In genomic region chr2:4299593-4299992, GRCm38 (mm10) we compare ENCODE assay signal across 10 mouse cellular contexts.
A peak's percentile ranks its signal among the peaks of the same experiment; 100 is the strongest.
DNase-seq lines count a peak whose midpoint lies in the region; ATAC-seq and TF ChIP-seq lines count a peak whose summit lies in the region.
"Had no signal": no experiment of that assay in that cellular context is flagged by ENCODE, and none has a peak within 500 bp of the region (broad histone marks: within the 10 kb centered on the region; RNA-seq: fewer than 3 reads in every experiment).

No protein-coding gene starts in this region.

- no peak for TF ChIP-seq POLR2A in limb, embryonic 14.5 days (IDR thresholded peaks at IDR 0.05; ENCODE audit: borderline replicate concordance, extremely low read depth, insufficient read depth, insufficient read length)

- ATAC-seq in heart, embryonic 12.5 days (ENCODE audit: insufficient number of reproducible peaks, low FRiP score) = no peak
- ATAC-seq in stomach, embryonic 14.5 days (ENCODE audit: insufficient number of reproducible peaks, insufficient read depth, low FRiP score, low read depth) = no peak
- no peak for ATAC-seq in stomach, postnatal 0 days (ENCODE audit: low FRiP score, low TSS enrichment)
- ATAC-seq in limb, embryonic 14.5 days (ENCODE audit: low FRiP score, low read depth) = no peak
- ATAC-seq: activated CD4-positive, CD25-positive, alpha-beta regulatory T cell, adult 4 months had no signal

- intact Hi-C loops in heart, postnatal 14 days (cut with DNase I) = no loop called here

- H3K9ac ChIP-seq in heart, embryonic 12.5 days = peak overlapping the region; percentile 21; the same call in 1 of the 2 replicates
- H3K9ac ChIP-seq in stomach, embryonic 14.5 days (replicated peaks; ENCODE audit: low read depth, low read length) = no peak overlapping the region
- no peak overlapping the region for H3K9ac ChIP-seq in stomach, postnatal 0 days (ENCODE audit: low read length)
- no peak overlapping the region for H3K9ac ChIP-seq in limb, embryonic 14.5 days (ENCODE audit: low read depth, low read length, severe bottlenecking)

- H3K4me1 ChIP-seq in heart, embryonic 12.5 days (replicated peaks) = peaks cover 48% of the 10 kb centered on the region
- H3K4me1 ChIP-seq in stomach, embryonic 14.5 days (ENCODE audit: control insufficient read depth, insufficient read depth, low read length) = peaks cover 39% of the 10 kb centered on the region
- no peaks in the 10 kb centered on the region for H3K4me1 ChIP-seq in stomach, postnatal 0 days (replicated peaks; ENCODE audit: control insufficient read depth, insufficient read depth)
- H3K4me1 ChIP-seq in limb, embryonic 14.5 days (ENCODE audit: control insufficient read depth, insufficient read depth, low read length) = peaks cover 53% of the 10 kb centered on the region

- H3K9me3 ChIP-seq in heart, embryonic 12.5 days (replicated peaks) = no peaks in the 10 kb centered on the region
- no peaks in the 10 kb centered on the region for H3K9me3 ChIP-seq in stomach, embryonic 14.5 days (ENCODE audit: control insufficient read depth, low read depth, low read length)
- no peaks in the 10 kb centered on the region for H3K9me3 ChIP-seq in stomach, postnatal 0 days (ENCODE audit: control insufficient read depth, low read length)
- no peaks in the 10 kb centered on the region for H3K9me3 ChIP-seq in limb, embryonic 14.5 days (ENCODE audit: control insufficient read depth, low read length)

- 0 out of 2 replicates have a peak overlapping the region, but pooled peaks have one; percentile 0 for H3K4me3 ChIP-seq in heart, embryonic 12.5 days
- no peak overlapping the region for H3K4me3 ChIP-seq in stomach, embryonic 14.5 days (ENCODE audit: low read depth, low read length)
- no peak overlapping the region for H3K4me3 ChIP-seq in stomach, postnatal 0 days (ENCODE audit: low read depth, low read length)
- peak overlapping the region; percentile 51 for H3K4me3 ChIP-seq in limb, embryonic 14.5 days (replicated peaks; ENCODE audit: low read length)

- TF ChIP-seq CTCF in stomach, postnatal 0 days (IDR thresholded peaks at IDR 0.05; ENCODE audit: low read depth) = no peak

- DNase-seq in heart, postnatal 14 days = no peak
- no peak for DNase-seq in stomach, postnatal 0 days (ENCODE audit: low spot score)
- DNase-seq in limb, embryonic 14.5 days (ENCODE audit: low spot score) = no peak
- DNase-seq in left cerebral cortex, adult 9 months (ENCODE audit: low spot score in 2 of 2) = no peak
- no peak for DNase-seq in right cerebral cortex, postnatal 14 days
- no peak for DNase-seq in ovary, postnatal 36 days (ENCODE audit: low spot score)

- no peak for TF ChIP-seq EP300 in stomach, postnatal 0 days (optimal IDR thresholded peaks at IDR 0.05)

- H3K4me2 ChIP-seq in heart, embryonic 12.5 days = peak overlapping the region; percentile 47
- H3K4me2 ChIP-seq in stomach, embryonic 14.5 days (replicated peaks; ENCODE audit: low read depth, low read length) = peak overlapping the region; percentile 61; the same call in 1 of the 2 replicates
- H3K4me2 ChIP-seq in stomach, postnatal 0 days (replicated peaks; ENCODE audit: low read depth) = no peak overlapping the region
- H3K4me2 ChIP-seq in limb, embryonic 14.5 days (replicated peaks; ENCODE audit: low read depth, low read length, severe bottlenecking) = peak overlapping the region; percentile 71

- peak overlapping the region; percentile 89 for H3K27ac ChIP-seq in heart, embryonic 12.5 days (ENCODE audit: poor library complexity, severe bottlenecking)
- peak overlapping the region; percentile 94 for H3K27ac ChIP-seq in stomach, embryonic 14.5 days (ENCODE audit: low read length)
- H3K27ac ChIP-seq in stomach, postnatal 0 days (replicated peaks) = no peak overlapping the region
- H3K27ac ChIP-seq in limb, embryonic 14.5 days (replicated peaks; ENCODE audit: low read depth, low read length) = peak overlapping the region; percentile 94
- H3K27ac ChIP-seq: macrophage had no signal

- H3K36me3 ChIP-seq in heart, embryonic 12.5 days = no peaks in the 10 kb centered on the region
- no peaks in the 10 kb centered on the region for H3K36me3 ChIP-seq in stomach, embryonic 14.5 days (ENCODE audit: control insufficient read depth, insufficient read depth, low read length)
- H3K36me3 ChIP-seq in stomach, postnatal 0 days (ENCODE audit: control insufficient read depth, insufficient read depth, low read length) = no peaks in the 10 kb centered on the region
- H3K36me3 ChIP-seq in limb, embryonic 14.5 days (ENCODE audit: control insufficient read depth, insufficient read depth, low read length) = no peaks in the 10 kb centered on the region

- H3K27me3 ChIP-seq in heart, embryonic 12.5 days (replicated peaks) = no peaks in the 10 kb centered on the region
- H3K27me3 ChIP-seq in stomach, embryonic 14.5 days (ENCODE audit: control insufficient read depth, insufficient read depth, low read length) = no peaks in the 10 kb centered on the region
- no peaks in the 10 kb centered on the region for H3K27me3 ChIP-seq in stomach, postnatal 0 days (ENCODE audit: control insufficient read depth, insufficient read depth, low read length)
- no peaks in the 10 kb centered on the region for H3K27me3 ChIP-seq in limb, embryonic 14.5 days (ENCODE audit: control insufficient read depth, insufficient read depth, low read length)

- WGBS in heart, embryonic 12.5 days = 66% methylated on average over 12 of the region's 12 CpGs
- 49% methylated on average over 12 of the region's 12 CpGs for WGBS in stomach, embryonic 14.5 days
- WGBS in stomach, postnatal 0 days = 54% methylated on average over 12 of the region's 12 CpGs
- WGBS in limb, embryonic 14.5 days = 22% methylated on average over 12 of the region's 12 CpGs

Comparison
In these comparisons a context has a peak if more than half of its experiments do, and no peak if none do; other contexts are left out.
1. H3K4me3 ChIP-seq: peak in heart, embryonic 12.5 days (single experiment) and limb, embryonic 14.5 days (single experiment); none in stomach, embryonic 14.5 days (single experiment) and stomach, postnatal 0 days (single experiment).